Mouse (Mus musculus) hindbrain, embryonic 14.5 days (tissue): ENCODE measurements at regions not wholly inside any gene's neighbourhood (a gene's known extent, or its start where the extent isn't known, plus 50 kb on each side); places are given as distances from the start of the nearest gene placed in this dataset.

Source experiments
- ATAC-seq: fragments of 200-750 bp; cut with Nextera tagmentation; 2 replicates; pipeline ENCODE4 v1.8.0; 2017; ENCODE audit warnings: moderate number of reproducible peaks, mild to moderate bottlenecking, moderate TSS enrichment, moderate library complexity; ENCODE audit not compliant: low FRiP score
- DNase-seq: peaks from one replicate; pipeline ENCODE4 v3.0.0-alpha.2; 2015; ENCODE audit warnings: low spot score
- H3K27ac ChIP-seq: fragments of 300-500 bp; sonication (generic); 2 replicates; pipeline ENCODE4 v1.5.1; 2014; ENCODE audit warnings: mild to moderate bottlenecking, moderate library complexity
- H3K27me3 ChIP-seq: fragments of 300-500 bp; sonication (generic); 2 replicates; pipeline ENCODE4 v1.6.1; 2014; ENCODE audit warnings: mild to moderate bottlenecking, low read length, mixed read lengths; ENCODE audit not compliant: control insufficient read depth, insufficient read depth
- H3K36me3 ChIP-seq: fragments of 300-500 bp; sonication (generic); replicated peaks from 2 replicates; pipeline ENCODE4 v1.6.1; 2014; ENCODE audit not compliant: control insufficient read depth, insufficient read depth
- H3K4me1 ChIP-seq: fragments of 300-500 bp; sonication (generic); replicated peaks from 2 replicates; pipeline ENCODE4 v1.6.1; 2014; ENCODE audit warnings: antibody characterized with exemption, low read length, mixed read lengths; ENCODE audit not compliant: control insufficient read depth, insufficient read depth
- H3K4me2 ChIP-seq: fragments of 300-500 bp; sonication (generic); replicated peaks from 2 replicates; pipeline ENCODE4 v1.6.1; 2014; ENCODE audit warnings: mild to moderate bottlenecking, moderate library complexity
- H3K4me3 ChIP-seq: fragments of 300-500 bp; sonication (generic); replicated peaks from 2 replicates; pipeline ENCODE4 v1.5.1; 2014; ENCODE audit warnings: mild to moderate bottlenecking, low read length
- H3K9ac ChIP-seq: fragments of 300-500 bp; sonication (generic); 2 replicates; pipeline ENCODE4 v1.6.1; 2014
- H3K9me3 ChIP-seq: fragments of 300-500 bp; sonication (generic); 2 replicates; pipeline ENCODE4 v1.6.1; 2016; ENCODE audit warnings: low read length; ENCODE audit not compliant: control insufficient read depth
- WGBS: fragments of 180-500 bp; shearing (Covaris S2); extraction: QIAGEN DNeasy Blood & Tissue Kit; methylation state at CpG from one replicate; pipeline ENCODE4 v1.1.7; 2014; 5-methylcytosine and 5-hydroxymethylcytosine counted together

- Histone ChIP-seq H3K9me3 (no peaks in the 10 kb centered on the region), H3K27me3 (no peaks in the 10 kb centered on the region), H3K4me1 (no peaks in the 10 kb centered on the region), H3K9ac (no peak overlapping the region), H3K36me3 (no peaks in the 10 kb centered on the region), H3K4me3 (no peak overlapping the region), H3K27ac (no peak overlapping the region), H3K4me2 (no peak overlapping the region)
- ATAC-seq = no peak
- 38% methylated on average over 12 of the region's 12 CpGs for WGBS
- DNase-seq = peak; percentile 63
Measured at GRCm38 (mm10) chr4:153679151-153679550, 196.5 kb upstream of the Ajap1 start.

- WGBS = 47% methylated on average over 8 of the region's 8 CpGs
- no peak overlapping the region for H3K27ac ChIP-seq
- H3K9ac ChIP-seq = no peak overlapping the region
- no peaks in the 10 kb centered on the region for H3K36me3 ChIP-seq
- H3K27me3 ChIP-seq = no peaks in the 10 kb centered on the region
- ATAC-seq (no peak), DNase-seq (no peak)
- no peak overlapping the region for H3K4me3 ChIP-seq
- no peaks in the 10 kb centered on the region for H3K9me3 ChIP-seq
- H3K4me1 ChIP-seq = no peaks in the 10 kb centered on the region
- H3K4me2 ChIP-seq = no peak overlapping the region
Measured at GRCm38 (mm10) chr4:153688441-153688840, 205.8 kb upstream of the Ajap1 start.

- WGBS = 75% methylated on average over 12 of the region's 12 CpGs
- no peak for ATAC-seq
Measured at GRCm38 (mm10) chr4:153693881-153694280, 211.3 kb upstream of the Ajap1 start.

GRCm38 (mm10) chr4:153696426-153697040 lies 213.9 kb upstream of the Ajap1 start:
- no peaks in the 10 kb centered on the region for H3K9me3 ChIP-seq
- H3K27me3 ChIP-seq = peaks cover 8% of the 10 kb centered on the region; the same call in 1 of the 2 replicates
- DNase-seq = no peak
- no peak overlapping the region for H3K4me2 ChIP-seq
- H3K4me1 ChIP-seq = peaks cover 9% of the 10 kb centered on the region
- no peak overlapping the region for H3K4me3 ChIP-seq
- peak; percentile 51; the same call in 1 of the 2 replicates for ATAC-seq
- 10% methylated on average over 14 of the region's 14 CpGs for WGBS
- no peak overlapping the region for H3K27ac ChIP-seq
- H3K36me3 ChIP-seq = no peaks in the 10 kb centered on the region
- no peak overlapping the region for H3K9ac ChIP-seq

More at GRCm38 (mm10) chr4:153693881-153694280, 211.3 kb upstream of the Ajap1 start:
- peaks cover 8% of the 10 kb centered on the region; the same call in 1 of the 2 replicates for H3K27me3 ChIP-seq
- no peak overlapping the region for H3K4me3 ChIP-seq
- no peak overlapping the region for H3K9ac ChIP-seq
- H3K27ac ChIP-seq = no peak overlapping the region
- no peaks in the 10 kb centered on the region for H3K9me3 ChIP-seq
- H3K4me1 ChIP-seq = peaks cover 9% of the 10 kb centered on the region
- no peak overlapping the region for H3K4me2 ChIP-seq
- H3K36me3 ChIP-seq = no peaks in the 10 kb centered on the region
- no peak for DNase-seq

GRCm38 (mm10) chr4:153707218-153707617 lies 224.6 kb upstream of the Ajap1 start:
- H3K9me3 ChIP-seq = no peaks in the 10 kb centered on the region
- DNase-seq (no peak), ATAC-seq (no peak)
- H3K27me3 ChIP-seq = no peaks in the 10 kb centered on the region
- H3K4me2 ChIP-seq = no peak overlapping the region
- no peaks in the 10 kb centered on the region for H3K36me3 ChIP-seq
- H3K4me3 ChIP-seq = no peak overlapping the region
- 65% methylated on average over 8 of the region's 8 CpGs for WGBS
- no peak overlapping the region for H3K27ac ChIP-seq
- H3K4me1 ChIP-seq = peaks cover under 1% of the 10 kb centered on the region; the same call in 1 of the 2 replicates
- H3K9ac ChIP-seq = no peak overlapping the region

- ATAC-seq = no peak
- DNase-seq = no peak
- Histone ChIP-seq H3K4me3 (no peak overlapping the region), H3K27me3 (no peaks in the 10 kb centered on the region), H3K4me1 (peaks cover 11% of the 10 kb centered on the region; the same call in 1 of the 2 replicates), H3K4me2 (no peak overlapping the region), H3K27ac (no peak overlapping the region), H3K36me3 (no peaks in the 10 kb centered on the region), H3K9ac (no peak overlapping the region), H3K9me3 (no peaks in the 10 kb centered on the region)
- WGBS = 35% methylated on average over 6 of the region's 6 CpGs
Measured at GRCm38 (mm10) chr4:153714995-153715645, 232.5 kb upstream of the Ajap1 start.

GRCm38 (mm10) chr4:153717273-153717672 lies 234.7 kb upstream of the Ajap1 start:
- Histone ChIP-seq H3K27me3 (no peaks in the 10 kb centered on the region), H3K9ac (no peak overlapping the region), H3K9me3 (no peaks in the 10 kb centered on the region), H3K4me2 (no peak overlapping the region), H3K36me3 (no peaks in the 10 kb centered on the region), H3K27ac (no peak overlapping the region), H3K4me1 (peaks cover 14% of the 10 kb centered on the region; the same call in 1 of the 2 replicates), H3K4me3 (no peak overlapping the region)
- DNase-seq (no peak), ATAC-seq (no peak)
- WGBS = 53% methylated on average over 12 of the region's 12 CpGs

- H3K9ac ChIP-seq = no peak overlapping the region
- peaks cover 7% of the 10 kb centered on the region; the same call in 1 of the 2 replicates for H3K4me1 ChIP-seq
- DNase-seq (no peak), ATAC-seq (no peak)
- H3K4me3 ChIP-seq = no peak overlapping the region
- WGBS = 79% methylated on average over 14 of the region's 14 CpGs
- no peaks in the 10 kb centered on the region for H3K27me3 ChIP-seq
- no peaks in the 10 kb centered on the region for H3K36me3 ChIP-seq
- H3K27ac ChIP-seq = no peak overlapping the region
- no peaks in the 10 kb centered on the region for H3K9me3 ChIP-seq
- H3K4me2 ChIP-seq = no peak overlapping the region
Measured at GRCm38 (mm10) chr4:153724045-153724444, 233.0 kb upstream of the A430005L14Rik start.

GRCm38 (mm10) chr4:153727273-153727672 lies 229.8 kb upstream of the A430005L14Rik start:
- H3K27me3 ChIP-seq = no peaks in the 10 kb centered on the region
- ATAC-seq (no peak), DNase-seq (no peak)
- no peak overlapping the region for H3K4me3 ChIP-seq
- no peaks in the 10 kb centered on the region for H3K36me3 ChIP-seq
- H3K9ac ChIP-seq = no peak overlapping the region
- H3K27ac ChIP-seq = no peak overlapping the region
- WGBS = 51% methylated on average over 10 of the region's 10 CpGs
- H3K4me1 ChIP-seq = no peaks in the 10 kb centered on the region
- no peaks in the 10 kb centered on the region for H3K9me3 ChIP-seq
- no peak overlapping the region for H3K4me2 ChIP-seq
